Mouse (Mus musculus) fibroblast of lung, adult 2 months (primary cell): ENCODE data around the gene Ebpl.
A peak's percentile ranks its signal among the peaks of the same experiment; 100 is the strongest.

Source experiments
- DNase-seq: peaks from one replicate; pipeline ENCODE4 v3.0.0-alpha.2; 2011; ENCODE audit warnings: low read depth

The Ebpl gene

GRCm38 (mm10) chr14:61360131-61360980 is at the start of gene Ebpl:
Gene Ebpl, minus strand, starts transcription at chr14:61360439.
- DNase-seq: peak; percentile 84

- DNase-seq: no peak
Observed at GRCm38 (mm10) chr14:61410020-61410419, 49.8 kb upstream of the Ebpl start.

GRCm38 (mm10) chr14:61407055-61407454 is 46.8 kb upstream of the Ebpl start:
- no peak for DNase-seq

- no peak for DNase-seq
Observed at GRCm38 (mm10) chr14:61405761-61406160, 45.5 kb upstream of the Ebpl start.

- no peak for DNase-seq
Observed at GRCm38 (mm10) chr14:61404941-61405340, 44.7 kb upstream of the Ebpl start.

- no peak for DNase-seq
Observed at GRCm38 (mm10) chr14:61394745-61395144, 34.5 kb upstream of the Ebpl start.

GRCm38 (mm10) chr14:61390586-61390985 is 30.3 kb upstream of the Ebpl start:
- DNase-seq: no peak

GRCm38 (mm10) chr14:61367290-61367689 is 7.1 kb upstream of the Ebpl start:
- no peak for DNase-seq

GRCm38 (mm10) chr14:61364656-61365055 is 4.4 kb upstream of the Ebpl start:
- DNase-seq: no peak

- DNase-seq: no peak
Observed at GRCm38 (mm10) chr14:61363734-61364133, 3.5 kb upstream of the Ebpl start.

GRCm38 (mm10) chr14:61362268-61362667 is 2.0 kb upstream of the Ebpl start:
- DNase-seq: no peak

GRCm38 (mm10) chr14:61360981-61361511 is 807 bp upstream of the Ebpl start:
- no peak for DNase-seq

GRCm38 (mm10) chr14:61354251-61355235 is 5.7 kb downstream of the Ebpl start:
- DNase-seq: no peak

- DNase-seq: no peak
Observed at GRCm38 (mm10) chr14:61350808-61351207, 9.4 kb downstream of the Ebpl start.

GRCm38 (mm10) chr14:61349876-61350275 is 10.4 kb downstream of the Ebpl start:
- DNase-seq: no peak

- no peak for DNase-seq
Observed at GRCm38 (mm10) chr14:61346827-61347698, 13.2 kb downstream of the Ebpl start.

- no peak for DNase-seq
Observed at GRCm38 (mm10) chr14:61344590-61344989, 15.6 kb downstream of the Ebpl start.

- DNase-seq: no peak
Observed at GRCm38 (mm10) chr14:61339381-61339780, 20.9 kb downstream of the Ebpl start.

GRCm38 (mm10) chr14:61330996-61331561 is 29.2 kb downstream of the Ebpl start:
- no peak for DNase-seq

GRCm38 (mm10) chr14:61330591-61330990 is 29.6 kb downstream of the Ebpl start:
- DNase-seq: no peak
